Mouse (Mus musculus): ENCODE measurements around the gene Ptar1.
A peak's percentile ranks its signal among the peaks of the same experiment; 100 is the strongest.

The Ptar1 gene

DNA sequence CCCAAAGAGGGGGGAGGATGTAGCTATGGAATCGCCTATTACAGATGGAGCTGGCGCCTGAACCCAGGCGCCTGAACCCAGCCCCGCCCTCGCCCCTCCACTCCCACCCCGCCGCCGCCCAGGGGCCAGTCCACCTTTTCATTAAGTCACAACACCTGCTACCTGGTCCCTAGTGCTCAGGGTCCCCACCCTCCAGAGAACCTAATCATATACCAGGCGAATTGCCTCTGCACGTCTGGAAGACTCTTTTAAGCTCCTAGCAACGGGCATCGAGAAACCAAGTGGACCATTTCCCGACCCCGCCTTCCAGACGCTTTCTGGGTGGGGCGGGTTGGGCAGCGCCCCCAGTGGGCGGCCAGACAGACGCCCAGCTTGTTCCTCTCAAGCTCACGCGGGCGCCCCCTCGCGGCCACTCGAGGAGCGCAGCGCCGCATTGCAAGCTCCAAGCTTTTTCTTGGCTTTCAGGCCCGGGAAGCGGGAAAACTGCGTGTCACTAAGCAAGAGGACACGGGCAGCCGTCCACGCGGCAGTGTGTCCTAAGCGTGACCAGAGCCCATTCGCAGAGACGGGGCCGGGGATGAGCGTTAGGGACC is 70.8 kb downstream of the Ptar1 start:
- DNase-seq (ENCODE audit: inconsistent ontology term) = peak; percentile 97

- DNase-seq (ENCODE audit: inconsistent ontology term) = peak; percentile 81
Observed at GRCm38 (mm10) chr19:23758554-23759321, 71.5 kb downstream of the Ptar1 start, which contains the start of gene Apba1. Gene Apba1, plus strand, starts transcription at chr19:23758887.

GRCm38 (mm10) chr19:23759322-23759945 is 72.2 kb downstream of the Ptar1 start:
- peak; percentile 1 for DNase-seq (ENCODE audit: inconsistent ontology term)

GRCm38 (mm10) chr19:23763371-23763770 is 76.1 kb downstream of the Ptar1 start:
- no peak for DNase-seq (ENCODE audit: inconsistent ontology term)

DNA sequence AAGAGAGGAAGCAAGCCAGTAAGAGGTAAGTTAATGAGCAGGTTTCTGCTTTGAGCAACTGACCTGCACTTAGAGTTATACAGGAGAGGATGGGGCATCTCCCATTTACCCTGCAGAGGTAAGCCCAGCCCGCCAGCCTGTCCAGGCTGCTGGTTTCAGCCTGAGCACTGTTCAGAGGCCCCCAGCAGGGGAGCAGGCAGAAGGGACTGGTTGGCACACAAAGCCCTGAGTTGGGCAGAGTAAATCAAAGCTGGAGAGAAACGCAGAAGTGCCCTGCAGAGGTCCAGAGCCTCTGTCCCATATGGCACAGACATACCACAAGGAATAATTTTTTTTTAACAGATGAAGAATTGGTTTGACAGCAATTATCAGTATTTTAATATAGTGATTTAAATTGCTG is 76.8 kb downstream of the Ptar1 start:
- DNase-seq (ENCODE audit: inconsistent ontology term) = no peak

- no peak for DNase-seq (ENCODE audit: inconsistent ontology term)
Observed at GRCm38 (mm10) chr19:23768864-23769263, 81.6 kb downstream of the Ptar1 start.

DNA sequence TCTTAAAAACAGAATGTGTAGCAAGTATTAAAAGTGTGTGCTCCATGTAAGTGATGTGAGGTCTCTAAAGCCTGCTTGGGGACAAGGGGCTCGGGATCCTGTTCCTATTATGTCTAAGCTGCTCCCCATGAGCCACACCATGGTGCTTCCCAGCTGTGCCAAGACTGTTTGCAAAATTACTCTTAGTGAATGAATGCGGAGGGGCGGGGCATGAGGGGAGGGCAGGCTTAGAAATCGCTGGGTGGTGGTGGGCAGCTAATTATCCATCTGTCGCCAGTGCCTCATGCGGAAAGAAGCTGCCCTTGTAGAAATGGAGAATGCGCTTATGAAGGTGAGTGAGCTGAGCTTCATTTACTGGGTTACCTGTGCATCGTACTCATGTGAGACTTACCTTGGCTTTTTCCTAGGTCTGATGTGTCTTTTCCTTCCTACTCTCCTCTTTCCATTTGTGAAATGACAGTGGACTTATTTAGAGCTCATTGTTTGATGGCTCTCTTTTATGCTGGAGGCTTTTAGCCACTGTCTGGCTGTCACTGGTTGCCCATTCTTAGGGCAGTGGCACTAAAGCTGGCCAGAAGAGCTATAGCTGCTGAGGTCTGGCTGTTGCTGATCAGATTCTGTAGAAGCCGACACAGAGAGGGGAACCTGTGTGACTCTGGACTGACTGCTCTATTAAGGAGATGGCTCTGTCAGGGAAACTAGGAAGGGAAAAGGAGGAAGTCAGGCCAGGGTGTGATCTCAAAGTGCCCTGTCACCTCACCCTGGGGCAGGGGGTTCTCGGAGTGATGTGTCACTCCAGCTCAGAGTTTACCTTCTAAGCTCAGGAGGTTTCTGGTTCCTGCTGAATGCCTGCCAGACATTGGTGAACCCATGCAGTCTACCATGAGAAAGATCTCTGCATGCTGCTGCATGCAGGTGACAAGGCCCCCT is 83.5 kb downstream of the Ptar1 start:
- DNase-seq (ENCODE audit: inconsistent ontology term) = no peak

DNA sequence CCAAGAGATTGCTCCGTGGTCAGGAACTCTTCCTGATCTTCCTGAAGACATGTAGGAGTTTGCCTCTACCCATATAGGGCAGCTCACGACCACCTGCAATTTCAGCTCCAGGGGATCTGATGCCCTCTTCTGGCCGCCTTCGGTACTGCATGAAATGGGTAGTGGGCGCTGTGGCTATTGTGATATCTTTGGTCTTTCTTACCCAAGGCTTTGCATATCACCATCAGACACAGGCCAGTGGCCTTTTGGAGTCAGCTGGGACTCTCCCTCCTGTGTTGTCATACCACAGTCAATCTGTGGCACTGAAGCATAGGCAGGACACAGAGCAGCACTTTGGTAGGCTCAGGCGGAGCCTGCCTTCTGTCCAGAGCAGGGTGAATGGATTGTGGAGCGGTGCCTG is 84.7 kb downstream of the Ptar1 start:
- DNase-seq (ENCODE audit: inconsistent ontology term) = no peak

DNA sequence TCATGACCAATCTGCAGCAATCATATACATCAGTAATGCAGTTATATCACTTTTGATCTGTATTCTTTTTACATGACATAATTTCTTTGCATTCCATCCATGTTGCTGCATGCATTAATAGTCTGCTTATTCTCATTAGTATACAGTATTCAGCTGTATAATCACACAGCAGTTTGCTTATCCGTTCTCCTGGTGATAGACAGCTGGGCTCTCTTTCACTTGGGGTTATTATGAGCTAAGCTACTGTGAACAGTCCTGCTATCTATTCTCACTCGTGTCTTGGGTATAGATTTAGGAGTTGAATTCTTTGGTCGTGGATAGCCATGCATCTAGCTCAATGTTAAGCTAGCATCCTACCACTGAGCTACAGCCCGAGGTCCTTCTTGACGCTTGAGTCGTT is 88.1 kb downstream of the Ptar1 start:
- DNase-seq (ENCODE audit: inconsistent ontology term) = no peak

DNA sequence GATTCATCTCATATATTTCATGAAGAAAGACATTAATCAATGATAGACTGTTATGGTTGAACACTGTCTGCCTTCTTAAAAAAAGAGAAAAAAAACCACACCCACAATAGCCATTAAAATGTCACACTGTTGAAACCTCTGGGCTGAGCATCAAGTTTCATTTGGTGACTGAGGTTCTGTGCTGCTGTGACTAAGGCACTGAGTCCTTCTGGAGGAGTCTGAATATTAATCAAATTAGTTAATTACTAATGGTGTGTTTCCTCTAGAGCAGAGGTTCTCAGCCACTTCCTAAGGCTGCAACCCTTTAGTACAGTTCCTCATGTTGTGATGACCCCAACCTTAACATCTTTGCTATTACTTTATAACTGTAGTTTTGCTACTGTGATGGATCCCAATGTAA is 91.9 kb downstream of the Ptar1 start:
- no peak for DNase-seq (ENCODE audit: inconsistent ontology term)

DNA sequence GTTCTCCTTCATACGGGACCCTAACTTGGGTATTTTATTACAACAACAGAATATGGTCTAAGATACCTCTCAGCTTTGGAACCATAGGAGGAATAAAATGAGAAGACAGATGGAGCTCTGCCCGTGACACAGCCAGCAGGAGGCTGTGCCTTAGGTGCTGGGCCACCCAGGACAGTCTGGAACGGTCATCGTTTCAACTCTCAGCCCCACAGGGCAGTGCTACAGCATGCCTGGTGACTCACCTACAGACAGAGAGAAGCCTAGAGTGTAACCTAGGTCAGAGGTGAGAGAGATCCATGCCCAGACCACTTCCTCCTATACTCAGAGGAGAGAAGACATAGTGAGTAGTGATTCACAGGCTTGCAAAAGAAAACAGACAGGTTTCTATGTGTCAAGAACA is 92.9 kb downstream of the Ptar1 start:
- no peak for DNase-seq (ENCODE audit: inconsistent ontology term)

Data from Muller cell, postnatal 12 days (primary cell).